Comparison of ENCODE assay signal across 24 mouse cellular contexts in genomic region chr5:72689556-72689955, GRCm38 (mm10). TPM values are rescaled to one million over a fixed set of nuclear protein-coding genes. Genes with fewer than 3 reads are reported as not detected.
"Had no signal": no experiment of that assay in that cellular context is flagged by ENCODE, and none has a peak within 500 bp of the region (broad histone marks: within the 10 kb centered on the region; RNA-seq: fewer than 3 reads in every experiment).

No protein-coding gene starts in this region.

- H3K9ac ChIP-seq: lung, embryonic 14.5 days; midbrain, embryonic 12.5 days; neural tube, embryonic 13.5 days; neural tube, embryonic 15.5 days had no signal

- H3K4me3 ChIP-seq: midbrain, embryonic 10.5 days; midbrain, embryonic 12.5 days; myocyte; neural tube, embryonic 13.5 days; neural tube, embryonic 15.5 days had no signal

- H3K4me1 ChIP-seq: midbrain, embryonic 10.5 days; midbrain, embryonic 12.5 days; neural tube, embryonic 13.5 days; neural tube, embryonic 15.5 days had no signal

- DNase-seq: lung, embryonic 14.5 days; lung, postnatal 10 days; lung, postnatal 4 days; midbrain, embryonic 14.5 days; retina, postnatal 1 day; right cerebral cortex, adult 18-20 months; right cerebral cortex, postnatal 25 days; right cerebral cortex, postnatal 4 days; spleen, adult 18-20 months; thymus, adult 18-20 months; thymus, postnatal 14 days; thymus, postnatal 36 days had no signal

- H3K4me2 ChIP-seq: lung, embryonic 14.5 days; midbrain, embryonic 12.5 days; neural tube, embryonic 13.5 days; neural tube, embryonic 15.5 days had no signal

- ATAC-seq: midbrain, embryonic 16.5 days had no signal

- H3K27me3 ChIP-seq: midbrain, embryonic 12.5 days; neural tube, embryonic 13.5 days; neural tube, embryonic 15.5 days had no signal

- H3K36me3 ChIP-seq: midbrain, embryonic 10.5 days; midbrain, embryonic 12.5 days; neural tube, embryonic 13.5 days; neural tube, embryonic 15.5 days had no signal

- H3K27ac ChIP-seq: midbrain, embryonic 10.5 days; midbrain, embryonic 12.5 days; neural tube, embryonic 13.5 days; neural tube, embryonic 15.5 days had no signal

- H3K9me3 ChIP-seq: midbrain, embryonic 12.5 days; neural tube, embryonic 13.5 days; neural tube, embryonic 15.5 days had no signal

RNA-seq across cellular contexts. Expression of gene Cnga1, which starts 45.5 kb away (rescaled TPM):
- total RNA-seq: megakaryocyte-erythroid progenitor cell, adult 5-6 weeks had no signal
- polyA plus RNA-seq: lung, embryonic 14.5 days; lung, embryonic 16.5 days; midbrain, embryonic 10.5 days; midbrain, embryonic 12.5 days; midbrain, embryonic 16.5 days; myocyte; neural tube, embryonic 11.5 days; neural tube, embryonic 13.5 days; small intestine, adult 2 months; stomach, embryonic 14.5 days; stomach, embryonic 16.5 days had no signal
